Mouse (Mus musculus): ENCODE data around the gene Slc2a9. TPM values are rescaled to one million over a fixed set of nuclear protein-coding genes. Genes with fewer than 3 reads are reported as not detected.

The Slc2a9 gene
- polyA plus RNA-seq, 1 experiment from 2014 or later, result 0.64 TPM

DNA sequence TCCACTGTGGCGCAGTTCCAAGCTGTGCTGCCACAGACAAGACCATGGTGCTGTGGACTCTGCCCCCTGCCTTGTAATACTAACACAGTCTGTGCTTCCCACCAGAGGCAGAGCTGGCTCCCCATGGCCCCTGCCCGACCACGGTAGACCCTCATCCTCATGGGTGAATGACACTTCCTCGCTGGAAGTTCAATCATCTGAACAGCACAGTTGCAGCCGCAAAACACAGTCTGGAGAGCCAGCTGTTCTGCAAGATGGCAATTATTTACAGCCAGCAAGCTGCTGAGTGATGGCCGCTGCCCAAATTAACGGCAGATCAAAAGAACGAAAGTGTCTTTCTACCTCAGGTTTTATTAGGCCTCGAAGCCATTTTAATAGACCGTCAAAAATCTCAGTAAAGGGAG is 114.5 kb downstream of the Slc2a9 start:
- ATAC-seq (replicated peaks; ENCODE audit: extremely low read depth, insufficient read depth, low FRiP score), result no peak
- H3K36me3 ChIP-seq (ENCODE audit: control insufficient read depth, insufficient read depth), result no peaks in the 10 kb centered on the region

DNA sequence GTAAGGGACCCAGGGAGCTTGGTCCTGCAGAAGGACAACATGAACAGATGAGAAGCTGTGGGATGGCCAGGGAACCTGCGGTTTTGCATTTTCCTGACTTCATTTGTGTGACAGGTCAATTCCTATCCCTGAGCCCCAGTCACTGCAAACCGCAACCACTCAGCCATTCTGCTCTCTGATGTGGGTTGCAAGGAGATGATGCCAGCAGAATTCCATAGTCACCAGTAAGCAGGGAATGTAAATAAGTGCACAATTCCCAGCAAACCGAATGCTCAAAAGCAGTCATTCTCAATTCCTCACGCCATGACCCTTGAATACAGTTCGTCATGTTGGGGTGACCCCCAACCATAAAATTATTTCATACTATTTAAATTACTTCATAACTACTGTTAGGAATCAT is 123.0 kb downstream of the Slc2a9 start:
- Histone ChIP-seq H3K4me3 (ENCODE audit: low read length) (no peak overlapping the region), H3K9ac (ENCODE audit: low read length) (no peak overlapping the region), H3K27ac (ENCODE audit: low read length) (no peak overlapping the region), H3K9me3 (replicated peaks; ENCODE audit: control insufficient read depth, low read length) (no peaks in the 10 kb centered on the region), H3K36me3 (ENCODE audit: control insufficient read depth, insufficient read depth) (no peaks in the 10 kb centered on the region), H3K4me2 (ENCODE audit: low read depth, low read length) (no peak overlapping the region), H3K4me1 (ENCODE audit: control insufficient read depth, insufficient read depth, low read length) (no peaks in the 10 kb centered on the region), H3K27me3 (ENCODE audit: control insufficient read depth, insufficient read depth, low read length) (no peaks in the 10 kb centered on the region)
- no peak for ATAC-seq (replicated peaks; ENCODE audit: extremely low read depth, insufficient read depth, low FRiP score)
- 85% methylated on average over 5 of the region's 5 CpGs for WGBS

More for the DNA sequence above, 114.5 kb downstream of the Slc2a9 start:
- H3K27me3 ChIP-seq (ENCODE audit: control insufficient read depth, insufficient read depth, low read length), result no peaks in the 10 kb centered on the region
- H3K4me3 ChIP-seq (ENCODE audit: low read length), result no peak overlapping the region
- no peak overlapping the region for H3K4me2 ChIP-seq (ENCODE audit: low read depth, low read length)
- H3K9ac ChIP-seq (ENCODE audit: low read length), result no peak overlapping the region
- no peak overlapping the region for H3K27ac ChIP-seq (ENCODE audit: low read length)
- H3K9me3 ChIP-seq (replicated peaks; ENCODE audit: control insufficient read depth, low read length), result no peaks in the 10 kb centered on the region
- H3K4me1 ChIP-seq (ENCODE audit: control insufficient read depth, insufficient read depth, low read length), result no peaks in the 10 kb centered on the region
- WGBS, result 64% methylated on average over 10 of the region's 10 CpGs

DNA sequence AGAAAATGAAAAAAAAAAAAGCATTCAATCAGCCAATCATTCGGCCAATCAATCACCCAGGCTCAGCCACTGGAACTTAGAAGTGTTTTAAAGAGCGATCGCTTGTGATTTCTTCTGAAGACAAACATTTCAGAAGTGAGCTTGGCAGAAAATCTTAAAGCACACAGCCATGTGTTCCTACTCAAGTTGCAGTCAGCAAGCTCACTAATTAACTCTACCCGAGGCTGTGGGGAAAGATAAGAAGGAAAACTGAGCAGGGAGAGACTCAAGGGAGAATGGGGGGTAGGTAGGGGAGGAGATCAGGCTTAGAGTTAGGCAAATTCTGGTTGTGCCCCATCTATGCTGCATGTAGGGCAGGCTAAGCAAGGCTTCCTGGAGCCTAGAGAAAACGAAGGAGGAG is 130.6 kb downstream of the Slc2a9 start:
- no peaks in the 10 kb centered on the region for H3K36me3 ChIP-seq (ENCODE audit: control insufficient read depth, insufficient read depth)
- H3K27me3 ChIP-seq (ENCODE audit: control insufficient read depth, insufficient read depth, low read length), result no peaks in the 10 kb centered on the region
- H3K4me3 ChIP-seq (ENCODE audit: low read length), result no peak overlapping the region
- no peak overlapping the region for H3K4me2 ChIP-seq (ENCODE audit: low read depth, low read length)
- H3K9ac ChIP-seq (ENCODE audit: low read length), result no peak overlapping the region
- H3K9me3 ChIP-seq (replicated peaks; ENCODE audit: control insufficient read depth, low read length), result no peaks in the 10 kb centered on the region
- H3K27ac ChIP-seq (ENCODE audit: low read length), result no peak overlapping the region
- H3K4me1 ChIP-seq (ENCODE audit: control insufficient read depth, insufficient read depth, low read length), result no peaks in the 10 kb centered on the region
- ATAC-seq (replicated peaks; ENCODE audit: extremely low read depth, insufficient read depth, low FRiP score), result no peak
- 24% methylated on average over 5 of the region's 5 CpGs for WGBS

DNA sequence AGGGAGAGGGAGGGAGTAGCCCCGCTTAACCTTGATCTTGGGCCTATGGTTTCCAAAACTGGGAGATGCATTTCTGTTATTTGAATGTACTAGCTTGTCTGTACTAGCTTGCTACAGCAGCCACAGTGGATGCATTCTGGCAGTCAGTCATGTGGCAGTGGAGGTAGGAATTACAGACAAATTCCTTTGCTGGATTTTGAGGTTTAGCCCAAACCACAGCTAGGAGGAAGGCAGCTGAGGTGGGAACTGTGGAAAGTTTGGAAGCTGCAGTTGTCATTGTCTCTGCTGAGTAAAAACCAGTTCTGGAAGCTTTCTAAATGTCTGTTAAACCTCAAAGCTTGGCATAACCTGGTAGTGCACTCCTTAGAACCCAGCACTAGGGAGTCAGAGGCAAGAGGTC is 131.6 kb downstream of the Slc2a9 start:
- no peak for ATAC-seq (replicated peaks; ENCODE audit: extremely low read depth, insufficient read depth, low FRiP score)
- Histone ChIP-seq H3K27me3 (ENCODE audit: control insufficient read depth, insufficient read depth, low read length) (no peaks in the 10 kb centered on the region), H3K9me3 (replicated peaks; ENCODE audit: control insufficient read depth, low read length) (no peaks in the 10 kb centered on the region), H3K4me3 (ENCODE audit: low read length) (no peak overlapping the region), H3K4me1 (ENCODE audit: control insufficient read depth, insufficient read depth, low read length) (peaks cover 10% of the 10 kb centered on the region), H3K9ac (ENCODE audit: low read length) (no peak overlapping the region), H3K36me3 (ENCODE audit: control insufficient read depth, insufficient read depth) (no peaks in the 10 kb centered on the region), H3K4me2 (ENCODE audit: low read depth, low read length) (no peak overlapping the region), H3K27ac (ENCODE audit: low read length) (no peak overlapping the region)
- WGBS, result 71% methylated on average over 1 of the region's 1 CpGs

DNA sequence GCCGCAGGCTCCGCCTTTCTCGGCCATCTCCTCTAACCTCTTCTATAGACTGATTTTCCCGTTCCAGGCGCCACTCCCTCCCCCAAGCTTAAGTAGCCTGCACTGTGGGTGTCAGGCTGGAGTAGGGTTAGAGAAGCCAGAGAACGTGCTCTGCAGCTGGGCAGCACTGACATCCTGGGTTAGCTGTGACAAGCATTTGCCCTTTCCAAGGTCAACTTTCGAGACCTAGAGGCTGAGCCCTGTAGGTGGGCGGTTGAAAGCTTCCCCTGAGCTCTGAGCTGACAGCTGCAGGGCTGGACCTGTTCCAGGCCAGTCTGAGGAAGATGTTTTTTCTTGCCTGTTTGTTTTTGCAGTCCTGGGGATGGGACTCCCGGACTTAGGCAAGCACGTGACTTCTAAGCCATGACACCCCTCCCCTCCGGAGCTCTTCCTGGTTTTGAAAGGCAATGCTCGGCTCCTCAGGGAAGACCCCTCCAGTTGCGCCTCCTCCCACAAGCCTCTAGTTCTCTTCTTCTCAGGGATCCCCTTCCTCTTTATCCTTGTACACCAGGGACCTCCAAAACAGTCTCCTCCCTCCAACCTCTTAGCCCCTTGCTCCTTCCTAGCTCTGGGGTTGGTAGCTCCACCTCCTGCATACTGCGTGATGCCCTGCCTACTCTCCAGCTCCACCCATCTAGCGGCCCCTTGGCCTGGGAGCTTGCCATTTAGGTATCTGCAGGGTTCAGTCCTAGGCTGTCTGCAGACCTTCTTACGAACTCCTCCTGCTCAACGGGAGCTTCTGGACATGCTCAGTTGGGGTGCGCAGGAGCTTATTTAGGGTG is 136.1 kb downstream of the Slc2a9 start:
- Histone ChIP-seq H3K4me2 (ENCODE audit: low read depth, low read length) (peak overlapping the region; percentile 62), H3K27ac (ENCODE audit: low read length) (no peak overlapping the region), H3K4me1 (ENCODE audit: control insufficient read depth, insufficient read depth, low read length) (peaks cover 13% of the 10 kb centered on the region), H3K27me3 (ENCODE audit: control insufficient read depth, insufficient read depth, low read length) (no peaks in the 10 kb centered on the region), H3K36me3 (ENCODE audit: control insufficient read depth, insufficient read depth) (no peaks in the 10 kb centered on the region), H3K4me3 (ENCODE audit: low read length) (peak overlapping the region; percentile 40), H3K9me3 (replicated peaks; ENCODE audit: control insufficient read depth, low read length) (no peaks in the 10 kb centered on the region), H3K9ac (ENCODE audit: low read length) (peak overlapping the region; percentile 56)
- WGBS, result 9% methylated on average over 18 of the region's 18 CpGs
- ATAC-seq (replicated peaks; ENCODE audit: extremely low read depth, insufficient read depth, low FRiP score), result peak; percentile 71

DNA sequence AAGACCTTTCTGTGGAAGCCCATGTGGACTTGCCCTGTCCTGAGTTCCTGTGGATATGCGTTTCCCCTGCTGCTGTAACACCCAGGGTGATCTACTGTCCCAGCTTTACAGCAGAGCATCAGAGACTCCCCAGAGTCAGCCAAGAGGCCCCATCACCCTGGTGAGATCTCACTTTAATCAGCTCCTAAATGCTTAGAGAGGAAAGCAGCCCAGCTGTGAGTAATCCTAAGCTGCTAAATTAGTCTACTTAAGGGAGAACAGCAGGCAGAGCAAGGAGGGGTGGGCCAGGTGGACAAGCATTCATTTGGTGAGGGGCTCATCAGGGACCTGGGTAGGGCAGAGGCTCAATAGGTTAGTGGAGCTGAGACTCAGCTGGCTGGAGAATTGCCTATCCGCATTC is 137.4 kb downstream of the Slc2a9 start:
- no peaks in the 10 kb centered on the region for H3K36me3 ChIP-seq (ENCODE audit: control insufficient read depth, insufficient read depth)
- no peak overlapping the region for H3K9ac ChIP-seq (ENCODE audit: low read length)
- ATAC-seq (replicated peaks; ENCODE audit: extremely low read depth, insufficient read depth, low FRiP score), result no peak
- 54% methylated on average over 2 of the region's 2 CpGs for WGBS
- no peak overlapping the region for H3K4me2 ChIP-seq (ENCODE audit: low read depth, low read length)
- H3K9me3 ChIP-seq (replicated peaks; ENCODE audit: control insufficient read depth, low read length), result no peaks in the 10 kb centered on the region
- peaks cover 13% of the 10 kb centered on the region for H3K4me1 ChIP-seq (ENCODE audit: control insufficient read depth, insufficient read depth, low read length)
- no peak overlapping the region for H3K4me3 ChIP-seq (ENCODE audit: low read length)
- H3K27me3 ChIP-seq (ENCODE audit: control insufficient read depth, insufficient read depth, low read length), result no peaks in the 10 kb centered on the region
- no peak overlapping the region for H3K27ac ChIP-seq (ENCODE audit: low read length)

DNA sequence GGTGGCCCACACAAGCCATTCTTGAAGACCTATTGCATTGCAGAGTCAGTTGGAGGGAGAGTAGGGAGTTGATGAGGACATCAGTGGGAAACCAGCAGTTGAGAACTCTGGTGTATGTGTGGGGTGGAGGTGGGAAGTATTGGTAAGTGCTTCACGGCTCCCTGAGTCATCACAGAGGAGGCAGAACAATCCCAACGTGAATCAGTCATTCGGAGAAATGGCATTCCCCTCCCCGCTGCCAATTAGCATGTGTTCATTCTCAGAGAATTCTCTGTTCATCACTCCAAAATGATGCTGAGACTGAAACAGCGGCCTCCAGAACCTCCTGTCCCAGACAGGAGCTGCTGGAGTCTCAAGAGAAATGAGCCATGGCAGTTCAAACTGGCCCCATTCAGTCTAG is 138.5 kb downstream of the Slc2a9 start:
- H3K27ac ChIP-seq (ENCODE audit: low read length), result no peak overlapping the region
- ATAC-seq (replicated peaks; ENCODE audit: extremely low read depth, insufficient read depth, low FRiP score), result no peak
- 71% methylated on average over 5 of the region's 5 CpGs for WGBS

DNA sequence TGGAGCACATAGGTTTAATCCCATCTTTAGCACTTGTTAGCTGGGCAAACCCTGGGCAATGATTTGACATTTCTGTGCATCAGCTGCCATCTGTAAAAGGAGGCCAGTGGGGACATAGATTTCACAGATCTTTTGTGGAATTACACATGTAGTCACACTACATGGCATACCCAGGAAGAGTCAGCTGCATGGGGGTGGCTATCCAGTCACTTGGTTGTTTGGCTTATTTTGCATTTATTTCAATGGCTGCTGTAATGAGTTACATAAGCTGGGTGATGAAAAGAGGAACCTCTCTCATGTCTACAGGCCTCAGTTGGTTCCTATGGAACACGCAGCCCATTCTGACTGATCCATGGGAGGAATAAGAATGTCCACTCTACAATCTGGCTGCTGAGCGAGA is 143.2 kb downstream of the Slc2a9 start:
- H3K36me3 ChIP-seq (ENCODE audit: control insufficient read depth, insufficient read depth), result no peaks in the 10 kb centered on the region
- no peak overlapping the region for H3K4me2 ChIP-seq (ENCODE audit: low read depth, low read length)
- no peak for ATAC-seq (replicated peaks; ENCODE audit: extremely low read depth, insufficient read depth, low FRiP score)
- no peak overlapping the region for H3K27ac ChIP-seq (ENCODE audit: low read length)
- H3K4me3 ChIP-seq (ENCODE audit: low read length), result no peak overlapping the region
- H3K9me3 ChIP-seq (replicated peaks; ENCODE audit: control insufficient read depth, low read length), result no peaks in the 10 kb centered on the region
- no peaks in the 10 kb centered on the region for H3K27me3 ChIP-seq (ENCODE audit: control insufficient read depth, insufficient read depth, low read length)
- 78% methylated on average over 2 of the region's 2 CpGs for WGBS
- no peak overlapping the region for H3K9ac ChIP-seq (ENCODE audit: low read length)
- no peaks in the 10 kb centered on the region for H3K4me1 ChIP-seq (ENCODE audit: control insufficient read depth, insufficient read depth, low read length)

More for the DNA sequence above, 138.5 kb downstream of the Slc2a9 start:
- H3K27me3 ChIP-seq (ENCODE audit: control insufficient read depth, insufficient read depth, low read length), result no peaks in the 10 kb centered on the region
- H3K4me2 ChIP-seq (ENCODE audit: low read depth, low read length), result no peak overlapping the region
- no peaks in the 10 kb centered on the region for H3K9me3 ChIP-seq (replicated peaks; ENCODE audit: control insufficient read depth, low read length)
- no peak overlapping the region for H3K9ac ChIP-seq (ENCODE audit: low read length)
- no peak overlapping the region for H3K4me3 ChIP-seq (ENCODE audit: low read length)
- H3K4me1 ChIP-seq (ENCODE audit: control insufficient read depth, insufficient read depth, low read length), result peaks cover 13% of the 10 kb centered on the region
- H3K36me3 ChIP-seq (ENCODE audit: control insufficient read depth, insufficient read depth), result no peaks in the 10 kb centered on the region

DNA sequence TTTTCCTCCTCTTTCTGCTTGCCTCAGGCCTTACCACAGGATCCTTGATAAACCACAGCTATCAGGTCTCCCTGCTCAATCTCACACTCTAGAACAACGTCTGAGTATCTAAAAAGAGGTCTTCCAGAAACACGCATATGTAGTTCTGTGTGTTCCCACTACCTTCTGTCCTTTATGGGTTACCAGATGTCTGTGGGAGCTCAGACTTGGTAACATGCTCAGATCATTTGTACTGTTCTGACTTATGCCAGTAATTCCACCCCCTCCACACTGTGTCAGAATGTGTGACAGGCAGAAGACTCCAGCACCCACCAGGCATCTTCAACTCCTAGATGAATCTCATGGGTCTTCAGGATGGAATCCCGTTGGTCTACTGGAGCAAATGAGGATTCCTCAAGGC is 146.0 kb downstream of the Slc2a9 start:
- no peak overlapping the region for H3K9ac ChIP-seq (ENCODE audit: low read length)
- H3K27ac ChIP-seq (ENCODE audit: low read length), result no peak overlapping the region
- no peaks in the 10 kb centered on the region for H3K27me3 ChIP-seq (ENCODE audit: control insufficient read depth, insufficient read depth, low read length)
- 67% methylated on average over 3 of the region's 3 CpGs for WGBS
- no peaks in the 10 kb centered on the region for H3K9me3 ChIP-seq (replicated peaks; ENCODE audit: control insufficient read depth, low read length)
- H3K36me3 ChIP-seq (ENCODE audit: control insufficient read depth, insufficient read depth), result no peaks in the 10 kb centered on the region
- ATAC-seq (replicated peaks; ENCODE audit: extremely low read depth, insufficient read depth, low FRiP score), result no peak
- H3K4me1 ChIP-seq (ENCODE audit: control insufficient read depth, insufficient read depth, low read length), result no peaks in the 10 kb centered on the region
- no peak overlapping the region for H3K4me2 ChIP-seq (ENCODE audit: low read depth, low read length)
- H3K4me3 ChIP-seq (ENCODE audit: low read length), result no peak overlapping the region

Data from heart, embryonic 16.5 days (tissue).